23 mouse cellular contexts compared by ENCODE assay signal in genomic region chr1:52427841-52428464, GRCm38 (mm10).
A peak's percentile ranks its signal among the peaks of the same experiment; 100 is the strongest.
DNase-seq lines count a peak whose midpoint lies in the region; ATAC-seq and TF ChIP-seq lines count a peak whose summit lies in the region.
"Had no signal": no experiment of that assay in that cellular context is flagged by ENCODE, and none has a peak within 500 bp of the region (broad histone marks: within the 10 kb centered on the region; RNA-seq: fewer than 3 reads in every experiment).

No protein-coding gene starts in this region.

- TF ChIP-seq EP300 in lung, postnatal 0 days (IDR thresholded peaks at IDR 0.05), result no peak

- intact Hi-C loops in heart, postnatal 10 days (cut with DNase I), result no loop called here

- no peaks in the 10 kb centered on the region for H3K27me3 ChIP-seq in lung, postnatal 0 days (replicated peaks; ENCODE audit: insufficient read depth, low read length)
- no peaks in the 10 kb centered on the region for H3K27me3 ChIP-seq in Patski
- H3K27me3 ChIP-seq: liver, embryonic 15.5 days; midbrain, embryonic 12.5 days; neural tube, embryonic 13.5 days; stomach, embryonic 15.5 days had no signal

- TF ChIP-seq CTCF in lung, postnatal 0 days (IDR thresholded peaks at IDR 0.05), result no peak
- no peak for TF ChIP-seq CTCF in Patski (IDR thresholded peaks at IDR 0.05)

- CTCF ChIA-PET in Patski (lab: Charles Lee), result no interaction called here

- ATAC-seq in lung, postnatal 0 days, result no peak
- peak; percentile 60 for ATAC-seq in Patski
- ATAC-seq: forebrain, embryonic 14.5 days; inflammation-experienced regulatory T-cells, adult 6 months had no signal

- POLR2A ChIA-PET in Patski (lab: Charles Lee), result no interaction called here

- no peaks in the 10 kb centered on the region for H3K9me3 ChIP-seq in lung, postnatal 0 days (ENCODE audit: low read length)
- H3K9me3 ChIP-seq: heart, embryonic 10.5 days; liver, embryonic 15.5 days; midbrain, embryonic 12.5 days; neural tube, embryonic 13.5 days; stomach, embryonic 15.5 days had no signal

- WGBS in lung, postnatal 0 days, result 47% methylated on average over 2 of the region's 2 CpGs

- in situ Hi-C loops in Patski (cut with MboI; ENCODE audit: low pct_unique_long_range_greater_than_20kb), result no loop called here

- DNase-seq in heart, postnatal 10 days, result peak; percentile 12 to 23
- no peak for DNase-seq in heart, adult 8-10 months (ENCODE audit: low spot score)
- DNase-seq in lung, postnatal 0 days (ENCODE audit: low spot score), result peak; percentile 15
- DNase-seq in lung, postnatal 4 days, result no peak
- no peak for DNase-seq in Patski (ENCODE audit: low read depth, low spot score)
- peak; percentile 53 for DNase-seq in mesoderm, embryonic 11.5 days (ENCODE audit: low read depth, low spot score)
- DNase-seq in c-Kit-positive CD71-positive TER-119-positive erythroid progenitor cells, embryonic 14.5 days (ENCODE audit: low spot score), result no peak
- no peak for DNase-seq in ovary, postnatal 10 days (ENCODE audit: low spot score)
- DNase-seq: cerebellum, postnatal 10 days; gastrocnemius, postnatal 10 days; kidney, adult 9 months; kidney, postnatal 4 days; right cerebral cortex, postnatal 14 days; thymus, adult 18-20 months; thymus, postnatal 4 days had no signal

- H3K27ac ChIP-seq in lung, postnatal 0 days (ENCODE audit: low read length), result no peak overlapping the region
- H3K27ac ChIP-seq: heart, embryonic 10.5 days; liver, embryonic 15.5 days; midbrain, embryonic 12.5 days; neural tube, embryonic 13.5 days; stomach, embryonic 15.5 days had no signal

- no peak overlapping the region for H3K4me3 ChIP-seq in lung, postnatal 0 days (ENCODE audit: low read depth, low read length)
- H3K4me3 ChIP-seq: erythroblast, embryonic 14.5 days; heart, embryonic 10.5 days; liver, embryonic 15.5 days; midbrain, embryonic 12.5 days; neural tube, embryonic 13.5 days; stomach, embryonic 15.5 days had no signal

- H3K4me2 ChIP-seq in lung, postnatal 0 days (replicated peaks; ENCODE audit: low read depth, low read length), result no peak overlapping the region
- H3K4me2 ChIP-seq: liver, embryonic 15.5 days; midbrain, embryonic 12.5 days; neural tube, embryonic 13.5 days; stomach, embryonic 15.5 days had no signal

- no peaks in the 10 kb centered on the region for H3K4me1 ChIP-seq in lung, postnatal 0 days (ENCODE audit: insufficient read depth, low read depth, low read length)
- H3K4me1 ChIP-seq: heart, embryonic 10.5 days; liver, embryonic 15.5 days; midbrain, embryonic 12.5 days; neural tube, embryonic 13.5 days; stomach, embryonic 15.5 days had no signal

- H3K9ac ChIP-seq in lung, postnatal 0 days (replicated peaks; ENCODE audit: low read depth), result no peak overlapping the region
- H3K9ac ChIP-seq: liver, embryonic 15.5 days; midbrain, embryonic 12.5 days; neural tube, embryonic 13.5 days; stomach, embryonic 15.5 days had no signal

- no peaks in the 10 kb centered on the region for H3K36me3 ChIP-seq in lung, postnatal 0 days (ENCODE audit: insufficient read depth, low read length)
- H3K36me3 ChIP-seq: heart, embryonic 10.5 days; liver, embryonic 15.5 days; midbrain, embryonic 12.5 days; neural tube, embryonic 13.5 days; stomach, embryonic 15.5 days had no signal

Comparison
In these comparisons a context has a peak if more than half of its experiments do, and no peak if none do; other contexts are left out.
1. DNase-seq: peak in heart, postnatal 10 days (2 of 2), lung, postnatal 0 days (single experiment) and mesoderm, embryonic 11.5 days (single experiment); none in heart, adult 8-10 months (single experiment), lung, postnatal 4 days (0 of 2), Patski (single experiment), c-Kit-positive CD71-positive TER-119-positive erythroid progenitor cells, embryonic 14.5 days (single experiment) and ovary, postnatal 10 days (single experiment).